Mouse (Mus musculus): ENCODE data around the gene Hmgcs1. TPM values are rescaled to one million over a fixed set of nuclear protein-coding genes. Genes with fewer than 3 reads are reported as not detected.
"Not testable (repeated sequence)": the region's sequence is repeated elsewhere in the genome, so short reads cannot be mapped to it uniquely, and the experiment has no call there.

The Hmgcs1 gene
- total RNA-seq, 2 experiments from 2014 or later = 29.7 to 36.9 TPM

DNA sequence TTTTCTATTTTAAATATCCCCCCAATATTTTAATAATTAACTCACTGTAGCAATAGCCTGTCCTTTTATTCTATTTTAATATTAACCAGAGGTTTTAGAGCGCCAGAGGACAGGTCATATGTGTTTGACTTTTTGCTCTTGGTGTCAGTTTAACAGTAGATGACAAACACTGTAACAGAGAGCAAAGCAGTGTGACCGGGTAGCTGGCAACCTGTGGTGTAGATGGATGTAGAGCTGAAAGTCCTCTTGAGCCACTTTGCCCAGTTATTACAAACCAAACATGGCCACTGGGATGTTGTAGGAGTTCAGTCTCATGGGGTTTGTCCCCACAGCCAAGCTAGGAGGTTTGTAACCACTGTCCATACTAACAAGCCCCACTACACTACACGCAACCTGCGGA is 8.3 kb downstream of the Hmgcs1 start:
- ATAC-seq (ENCODE audit: poor library complexity, severe bottlenecking) = no peak

GRCm38 (mm10) chr13:119704280-119704679 is 14.1 kb downstream of the Hmgcs1 start:
- no peak for ATAC-seq (ENCODE audit: poor library complexity, severe bottlenecking)

DNA sequence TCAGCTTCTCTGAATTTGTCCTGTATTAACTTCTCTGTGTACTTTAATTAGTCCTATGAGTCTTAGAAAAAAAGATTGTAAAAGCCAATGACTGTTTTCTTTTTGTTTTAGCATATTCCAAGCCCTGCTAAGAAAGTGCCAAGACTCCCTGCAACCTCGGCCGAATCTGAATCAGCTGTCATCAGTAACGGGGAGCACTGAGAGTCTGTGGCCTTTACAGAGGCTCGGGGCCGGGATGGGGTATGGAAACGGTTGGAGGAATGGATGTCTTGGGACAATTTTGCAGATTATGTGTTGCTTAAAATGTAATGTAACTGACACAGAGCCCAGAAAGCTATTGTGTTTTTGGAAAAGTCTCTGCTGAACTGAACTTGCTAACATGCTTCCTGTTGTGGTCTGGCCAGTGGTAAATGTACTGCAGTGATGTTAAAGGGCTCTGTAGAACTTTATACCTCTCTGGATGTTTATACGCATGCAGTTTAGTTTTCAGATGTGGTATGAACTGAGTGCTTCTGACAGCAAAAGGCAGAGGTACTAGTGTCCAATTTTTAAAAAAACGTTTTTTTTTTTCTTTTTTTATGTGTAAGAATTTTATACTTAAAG is 16.2 kb downstream of the Hmgcs1 start:
- not testable (repeated sequence) for ATAC-seq (ENCODE audit: poor library complexity, severe bottlenecking)

DNA sequence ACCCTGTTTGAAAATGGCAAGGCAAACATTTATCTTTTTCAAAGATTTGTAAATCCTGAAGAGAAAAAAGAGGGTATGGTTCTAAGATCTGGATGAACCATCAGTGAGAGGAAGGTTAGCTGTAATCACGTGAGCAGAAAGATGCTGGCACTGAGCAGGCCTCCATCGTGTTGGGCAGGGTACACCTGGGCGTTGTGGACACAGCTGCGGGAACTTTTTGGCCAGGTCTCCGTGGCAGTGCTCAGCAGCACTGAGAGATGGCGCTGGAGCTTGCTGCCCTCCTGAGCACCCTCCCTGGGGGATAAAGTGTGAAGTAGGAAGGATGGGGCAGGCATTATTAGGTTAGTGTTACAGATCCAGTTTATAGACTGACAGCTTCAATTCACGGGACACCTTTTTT is 16.8 kb downstream of the Hmgcs1 start:
- ATAC-seq (ENCODE audit: poor library complexity, severe bottlenecking) = no peak

DNA sequence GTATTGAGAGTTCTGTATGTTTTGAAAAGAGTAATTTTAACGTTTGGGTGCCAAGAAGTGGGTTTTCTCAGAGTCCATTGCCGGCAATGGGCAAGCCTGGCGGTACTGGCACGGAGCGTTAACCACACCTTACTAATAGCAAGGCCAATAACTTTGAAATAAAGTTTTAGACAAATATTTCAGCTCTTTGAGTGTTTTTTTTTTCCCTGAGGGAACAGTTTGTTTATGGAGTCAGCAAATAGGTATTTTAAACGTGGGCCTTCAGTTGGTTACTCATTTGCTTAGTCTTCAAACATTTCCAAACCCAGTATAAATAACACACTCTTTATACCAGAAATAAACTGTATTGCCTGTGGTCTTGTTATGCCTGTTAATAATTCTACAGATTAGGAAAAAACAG is 17.7 kb downstream of the Hmgcs1 start:
- ATAC-seq (ENCODE audit: poor library complexity, severe bottlenecking) = no peak

DNA sequence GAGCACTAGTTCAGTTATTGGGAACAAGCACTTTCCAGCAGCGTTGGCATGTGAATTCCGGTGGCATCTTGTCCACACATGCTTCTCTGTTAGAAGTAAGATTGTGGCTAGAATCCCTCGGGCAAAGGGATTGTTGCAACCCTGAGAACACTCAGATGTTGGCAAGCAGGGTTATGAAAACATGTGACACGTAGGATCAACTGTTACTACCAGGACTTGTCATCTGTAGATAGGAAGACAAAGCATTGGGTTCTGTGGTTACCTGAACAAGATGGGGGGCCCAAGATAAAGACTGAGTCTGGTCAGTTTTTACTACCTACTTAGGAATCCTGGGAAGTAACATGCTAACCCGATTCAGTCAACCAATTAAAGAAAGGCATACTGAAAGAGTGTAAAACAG is 18.8 kb downstream of the Hmgcs1 start:
- ATAC-seq (ENCODE audit: poor library complexity, severe bottlenecking) = no peak

DNA sequence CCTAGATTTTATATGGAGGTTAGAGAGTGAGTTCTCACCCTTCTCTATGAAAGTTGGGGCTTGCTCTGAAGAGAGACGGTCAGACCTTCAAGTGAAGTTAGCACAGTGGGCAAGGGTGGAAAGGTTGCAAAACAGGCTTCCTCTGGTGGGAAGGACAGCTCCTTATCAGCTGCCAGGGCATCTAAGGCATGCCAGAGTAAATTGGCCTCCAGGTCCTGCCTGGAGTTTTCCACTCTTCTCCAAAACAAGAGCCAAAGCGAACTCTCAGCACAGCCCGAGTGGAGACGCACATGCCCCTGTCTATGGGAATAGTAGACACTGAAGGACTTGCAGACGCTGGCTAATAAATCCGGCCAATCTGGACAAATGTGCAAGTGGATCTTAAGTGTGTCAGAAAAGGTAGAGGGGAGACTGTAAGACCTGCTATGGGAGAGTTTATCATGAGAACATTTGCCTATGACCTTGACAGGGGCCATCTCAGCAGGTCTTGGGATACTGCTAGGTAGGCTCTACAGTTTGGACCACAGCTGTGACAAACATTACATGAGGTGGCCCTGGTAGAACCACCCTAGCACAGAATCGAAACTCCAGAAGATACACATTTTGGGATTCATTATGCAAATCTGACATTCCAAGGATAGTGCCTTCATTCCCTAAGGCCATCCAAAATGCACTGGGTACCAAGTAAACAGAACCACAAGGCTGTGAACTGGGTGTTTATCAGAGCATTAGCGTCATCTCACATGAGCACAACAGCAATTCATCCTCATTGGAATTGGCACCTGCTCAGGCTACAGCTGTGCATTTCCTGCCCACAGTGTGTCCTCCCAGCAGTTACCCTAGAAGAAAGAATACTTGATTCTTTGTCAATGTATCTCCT is 19.4 kb downstream of the Hmgcs1 start:
- ATAC-seq (ENCODE audit: poor library complexity, severe bottlenecking) = no peak

GRCm38 (mm10) chr13:119710268-119710610 is 20.1 kb downstream of the Hmgcs1 start:
- ATAC-seq (ENCODE audit: poor library complexity, severe bottlenecking) = no peak

GRCm38 (mm10) chr13:119712463-119712862 is 22.3 kb downstream of the Hmgcs1 start:
- ATAC-seq (ENCODE audit: poor library complexity, severe bottlenecking) = no peak

GRCm38 (mm10) chr13:119713107-119713787 is 23.1 kb downstream of the Hmgcs1 start:
- peak; percentile 90 for ATAC-seq (ENCODE audit: poor library complexity, severe bottlenecking)

GRCm38 (mm10) chr13:119713821-119714220 is 23.6 kb downstream of the Hmgcs1 start:
- ATAC-seq (ENCODE audit: poor library complexity, severe bottlenecking) = no peak

GRCm38 (mm10) chr13:119716105-119716504 is 25.9 kb downstream of the Hmgcs1 start:
- ATAC-seq (ENCODE audit: poor library complexity, severe bottlenecking) = no peak

- no peak for ATAC-seq (ENCODE audit: poor library complexity, severe bottlenecking)
Observed at GRCm38 (mm10) chr13:119722447-119722846, 32.3 kb downstream of the Hmgcs1 start.

DNA sequence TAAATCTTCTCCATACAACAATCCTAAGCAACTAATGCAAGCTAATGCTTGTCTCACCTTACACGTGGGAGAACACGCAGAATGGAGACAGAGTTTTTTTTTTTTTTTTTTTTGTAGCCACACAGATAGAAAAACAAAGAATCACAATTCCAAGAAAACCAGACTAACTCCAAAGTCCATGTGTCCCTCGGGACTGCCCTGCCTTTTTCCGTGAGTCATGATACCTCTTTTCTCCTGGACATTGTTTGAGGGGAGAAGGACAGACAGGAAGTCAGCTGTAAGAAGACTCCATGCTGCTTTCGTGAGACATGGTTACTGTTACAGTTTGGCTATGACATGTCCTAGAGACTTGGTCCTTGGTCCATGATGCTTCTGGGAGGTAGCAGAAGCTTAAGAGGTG is 33.2 kb downstream of the Hmgcs1 start:
- no peak for ATAC-seq (ENCODE audit: poor library complexity, severe bottlenecking)

GRCm38 (mm10) chr13:119724541-119724940 is 34.4 kb downstream of the Hmgcs1 start:
- no peak for ATAC-seq (ENCODE audit: poor library complexity, severe bottlenecking)

- no peak for ATAC-seq (ENCODE audit: poor library complexity, severe bottlenecking)
Observed at GRCm38 (mm10) chr13:119727608-119728387, 37.6 kb downstream of the Hmgcs1 start.

DNA sequence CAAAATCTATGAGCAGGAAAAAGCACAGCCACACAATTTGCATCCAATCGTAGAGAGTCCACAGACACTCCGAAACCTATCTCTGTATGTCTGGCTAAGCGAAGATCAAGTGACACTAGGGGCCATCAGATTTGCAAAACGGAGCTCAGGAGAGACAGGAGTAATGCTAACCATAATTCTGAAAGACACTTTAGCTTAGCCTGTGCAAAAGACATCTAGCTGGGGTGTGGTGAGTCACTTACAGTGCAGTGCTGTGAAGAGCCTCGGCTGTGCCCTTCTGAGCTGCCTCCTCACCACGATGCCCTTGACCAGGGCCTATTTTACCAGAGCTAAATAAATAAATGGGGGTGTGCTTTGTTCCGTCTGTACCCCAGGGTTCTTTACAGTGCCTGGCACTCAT is 39.2 kb downstream of the Hmgcs1 start:
- ATAC-seq (ENCODE audit: poor library complexity, severe bottlenecking) = no peak

DNA sequence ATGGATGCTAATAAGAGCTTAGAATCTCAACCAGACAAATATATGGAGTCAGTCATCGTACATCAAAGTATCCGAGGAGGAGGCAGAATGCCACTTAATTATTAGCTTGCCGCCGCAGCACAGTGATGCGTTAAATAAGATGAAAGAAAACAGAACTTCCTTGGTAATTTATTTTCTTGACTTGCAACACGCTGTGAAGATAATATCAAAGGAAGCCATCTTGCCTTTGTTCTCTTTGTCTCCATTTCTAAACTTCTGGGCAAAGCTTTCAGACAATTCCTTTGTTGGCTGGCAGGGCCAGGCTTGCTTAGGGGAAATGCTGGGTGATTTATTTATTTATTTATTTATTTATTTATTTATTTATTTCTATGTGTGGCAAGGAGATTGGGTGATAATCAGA is 41.3 kb downstream of the Hmgcs1 start:
- no peak for ATAC-seq (ENCODE audit: poor library complexity, severe bottlenecking)

DNA sequence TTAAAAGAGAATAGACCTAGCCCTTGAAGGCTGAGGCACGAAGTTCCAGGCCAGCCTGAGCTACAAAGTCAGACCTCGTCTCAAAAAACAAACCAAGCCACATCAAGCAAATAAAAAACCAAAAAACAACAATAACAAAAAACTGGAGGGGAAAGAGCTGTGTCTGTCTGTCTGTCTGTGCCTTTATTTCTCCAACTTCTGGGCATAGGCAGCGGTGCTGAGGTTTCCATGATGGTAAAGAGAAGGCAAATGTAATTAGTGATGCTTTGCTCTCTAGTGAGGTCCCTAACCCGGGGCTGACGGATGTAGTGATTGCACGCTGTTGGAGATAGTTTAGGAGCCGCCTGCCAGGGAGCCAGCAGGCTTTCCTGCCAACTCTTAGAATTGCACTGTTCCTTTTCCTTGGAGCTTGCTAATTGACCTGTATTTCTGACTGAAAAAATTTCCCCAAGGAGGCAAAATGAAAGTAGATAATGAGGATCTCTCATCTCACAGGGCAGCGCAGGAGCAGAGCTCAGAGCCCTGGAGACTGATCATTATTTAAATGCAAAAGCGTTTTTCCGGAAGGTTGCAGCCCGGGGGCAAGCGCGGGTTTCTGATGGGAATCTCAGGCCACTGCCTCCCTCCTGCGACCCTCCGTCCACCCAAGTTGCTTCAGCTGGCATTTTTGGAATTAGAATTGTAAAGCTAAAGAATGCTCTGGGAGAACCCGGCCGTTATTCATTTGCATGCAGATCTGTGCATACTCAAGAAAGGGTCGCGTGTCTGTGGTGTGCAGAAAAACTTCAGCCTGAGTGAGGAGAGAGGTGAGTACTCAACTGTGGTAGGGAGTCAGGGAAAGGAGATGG is 51.4 kb downstream of the Hmgcs1 start:
- ATAC-seq (ENCODE audit: poor library complexity, severe bottlenecking) = no peak

- no peak for ATAC-seq (ENCODE audit: poor library complexity, severe bottlenecking)
Observed at GRCm38 (mm10) chr13:119742711-119743415, 52.7 kb downstream of the Hmgcs1 start.
